In genomic region chr7:19295503-19296185, GRCm38 (mm10) we compare ENCODE assay signal across 8 mouse cellular contexts. TPM values are rescaled to one million over a fixed set of nuclear protein-coding genes. Genes with fewer than 3 reads are reported as not detected.
DNase-seq lines count a peak whose midpoint lies in the region; ATAC-seq lines count a peak whose summit lies in the region.

No protein-coding gene starts in this region.

- H3K36me3 ChIP-seq in forebrain, embryonic 10.5 days (replicated peaks): peaks cover 15% of the 10 kb centered on the region
- no peaks in the 10 kb centered on the region for H3K36me3 ChIP-seq in heart, embryonic 15.5 days
- H3K36me3 ChIP-seq in liver, embryonic 12.5 days: no peaks in the 10 kb centered on the region
- no peaks in the 10 kb centered on the region for H3K36me3 ChIP-seq in stomach, embryonic 15.5 days

- H3K27ac ChIP-seq in forebrain, embryonic 10.5 days: peak overlapping the region; percentile 75
- no peak overlapping the region for H3K27ac ChIP-seq in heart, embryonic 15.5 days
- no peak overlapping the region for H3K27ac ChIP-seq in liver, embryonic 12.5 days
- no peak overlapping the region for H3K27ac ChIP-seq in stomach, embryonic 15.5 days

- no peaks in the 10 kb centered on the region for H3K27me3 ChIP-seq in forebrain, embryonic 10.5 days (ENCODE audit: poor library complexity, severe bottlenecking)
- no peaks in the 10 kb centered on the region for H3K27me3 ChIP-seq in heart, embryonic 15.5 days
- no peaks in the 10 kb centered on the region for H3K27me3 ChIP-seq in liver, embryonic 12.5 days (replicated peaks)
- no peaks in the 10 kb centered on the region for H3K27me3 ChIP-seq in stomach, embryonic 15.5 days (replicated peaks)

- peak overlapping the region; percentile 66 for H3K4me2 ChIP-seq in heart, embryonic 15.5 days
- peak overlapping the region; percentile 71 for H3K4me2 ChIP-seq in liver, embryonic 12.5 days
- H3K4me2 ChIP-seq in stomach, embryonic 15.5 days: peak overlapping the region; percentile 75

- ATAC-seq in CD4-positive, CD25-positive, alpha-beta regulatory T cell, adult 4 months: peak; percentile 80
- peak; percentile 43 for ATAC-seq in heart, embryonic 15.5 days (replicated peaks; ENCODE audit: insufficient number of reproducible peaks, insufficient read depth, low FRiP score, low read depth)
- peak; percentile 35 for ATAC-seq in liver, embryonic 12.5 days
- ATAC-seq in stomach, embryonic 15.5 days (ENCODE audit: insufficient read depth, low FRiP score, low read depth): peak; percentile 64; the same call in 1 of the 2 replicates

- peaks cover 24% of the 10 kb centered on the region for H3K4me1 ChIP-seq in forebrain, embryonic 10.5 days
- H3K4me1 ChIP-seq in heart, embryonic 15.5 days (replicated peaks): peaks cover 17% of the 10 kb centered on the region
- peaks cover 44% of the 10 kb centered on the region for H3K4me1 ChIP-seq in liver, embryonic 12.5 days
- peaks cover 15% of the 10 kb centered on the region for H3K4me1 ChIP-seq in stomach, embryonic 15.5 days

- peak overlapping the region; percentile 50 for H3K4me3 ChIP-seq in forebrain, embryonic 10.5 days
- H3K4me3 ChIP-seq in heart, embryonic 15.5 days: peak overlapping the region; percentile 42
- H3K4me3 ChIP-seq in liver, embryonic 12.5 days: peak overlapping the region; percentile 51
- peak overlapping the region; percentile 38 for H3K4me3 ChIP-seq in stomach, embryonic 15.5 days (replicated peaks)

- peak overlapping the region; percentile 38; the same call in 1 of the 2 replicates for H3K9ac ChIP-seq in heart, embryonic 15.5 days
- peak overlapping the region; percentile 62 for H3K9ac ChIP-seq in liver, embryonic 12.5 days
- no peak overlapping the region for H3K9ac ChIP-seq in stomach, embryonic 15.5 days

- peak; percentile 64 for DNase-seq in c-Kit-negative CD71-positive TER-119-positive erythroid progenitor cells, embryonic 14.5 days (ENCODE audit: low read depth, low spot score)
- DNase-seq in forebrain, embryonic 10.5 days (ENCODE audit: extremely low spot score, low spot score): peak; percentile 94
- DNase-seq in kidney, postnatal 14 days: peak; percentile 97
- DNase-seq in neural tube, embryonic 10.5 days (ENCODE audit: extremely low spot score, low spot score): peak; percentile 98

- H3K9me3 ChIP-seq in forebrain, embryonic 10.5 days: no peaks in the 10 kb centered on the region
- H3K9me3 ChIP-seq in heart, embryonic 15.5 days (replicated peaks): no peaks in the 10 kb centered on the region
- H3K9me3 ChIP-seq in liver, embryonic 12.5 days (replicated peaks): no peaks in the 10 kb centered on the region; the same call in 1 of the 2 replicates
- no peaks in the 10 kb centered on the region for H3K9me3 ChIP-seq in stomach, embryonic 15.5 days

- WGBS in forebrain, embryonic 10.5 days: 17% methylated on average over 22 of the region's 22 CpGs
- 13% methylated on average over 20 of the region's 22 CpGs for WGBS in heart, embryonic 15.5 days
- 11% methylated on average over 22 of the region's 22 CpGs for WGBS in liver, embryonic 12.5 days (ENCODE audit: insufficient replicate concordance)
- WGBS in stomach, embryonic 15.5 days: 14% methylated on average over 22 of the region's 22 CpGs

RNA-seq across cellular contexts. Expression of gene Rtn2, which starts 13.2 kb away (rescaled TPM):
- polyA plus RNA-seq in CD4-positive, CD25-positive, alpha-beta regulatory T cell, adult 4 months (2017; shearing (Covaris generic)): not detected
- 32.1 and 33.1 TPM in 2 replicates for polyA plus RNA-seq in forebrain, embryonic 10.5 days (2016; fragmentation: Nextera tagmentation; extraction: Ambion mirVana)
- polyA plus RNA-seq in heart, embryonic 15.5 days (2015; fragmentation: Nextera tagmentation; extraction: Ambion mirVana): 27.2 TPM in 2 replicates
- polyA plus RNA-seq in liver, embryonic 12.5 days (2016; fragmentation: Nextera tagmentation; extraction: Ambion mirVana): 5.1 and 5.6 TPM in 2 replicates
- 10.6 and 13.9 TPM in 2 replicates for polyA plus RNA-seq in stomach, embryonic 15.5 days (2015; fragmentation: Nextera tagmentation; extraction: Ambion mirVana)

RNA-seq across cellular contexts. Expression of gene Fosb, which starts 14.2 kb away (rescaled TPM):
- polyA plus RNA-seq in CD4-positive, CD25-positive, alpha-beta regulatory T cell, adult 4 months (2017; shearing (Covaris generic)): 1 to 10 TPM in 1 of 2 experiments, under 1 TPM in 1; 0.35 to 2.7 TPM
- polyA plus RNA-seq in forebrain, embryonic 10.5 days (2016; fragmentation: Nextera tagmentation; extraction: Ambion mirVana): 0.10 TPM in 1 of 2 replicates, not detected in the other
- 0.20 and 0.47 TPM in 2 replicates for polyA plus RNA-seq in heart, embryonic 15.5 days (2015; fragmentation: Nextera tagmentation; extraction: Ambion mirVana)
- 0.04 and 0.05 TPM in 2 replicates for polyA plus RNA-seq in liver, embryonic 12.5 days (2016; fragmentation: Nextera tagmentation; extraction: Ambion mirVana)
- polyA plus RNA-seq in stomach, embryonic 15.5 days (2015; fragmentation: Nextera tagmentation; extraction: Ambion mirVana): 0.12 and 0.17 TPM in 2 replicates

RNA-seq across cellular contexts. Expression of gene Ppm1n, which starts 15.8 kb away (rescaled TPM):
- 1 to 10 TPM; 1.7 to 2.1 TPM for polyA plus RNA-seq in CD4-positive, CD25-positive, alpha-beta regulatory T cell, adult 4 months (2017; shearing (Covaris generic))
- polyA plus RNA-seq in forebrain, embryonic 10.5 days (2016; fragmentation: Nextera tagmentation; extraction: Ambion mirVana): 0.41 and 0.51 TPM in 2 replicates
- polyA plus RNA-seq in heart, embryonic 15.5 days (2015; fragmentation: Nextera tagmentation; extraction: Ambion mirVana): 0.11 and 0.16 TPM in 2 replicates
- polyA plus RNA-seq in liver, embryonic 12.5 days (2016; fragmentation: Nextera tagmentation; extraction: Ambion mirVana): not detected in 2 replicates
- 0.21 and 0.33 TPM in 2 replicates for polyA plus RNA-seq in stomach, embryonic 15.5 days (2015; fragmentation: Nextera tagmentation; extraction: Ambion mirVana)

RNA-seq across cellular contexts. Expression of gene Vasp, which starts 24.0 kb away (rescaled TPM):
- 100 to 1,000 TPM in 1 of 2 experiments, 10 to 100 TPM in 1; 52.3 to 109 TPM for polyA plus RNA-seq in CD4-positive, CD25-positive, alpha-beta regulatory T cell, adult 4 months (2017; shearing (Covaris generic))
- polyA plus RNA-seq in forebrain, embryonic 10.5 days (2016; fragmentation: Nextera tagmentation; extraction: Ambion mirVana): 47.4 and 56.9 TPM in 2 replicates
- 81.2 and 81.6 TPM in 2 replicates for polyA plus RNA-seq in heart, embryonic 15.5 days (2015; fragmentation: Nextera tagmentation; extraction: Ambion mirVana)
- polyA plus RNA-seq in liver, embryonic 12.5 days (2016; fragmentation: Nextera tagmentation; extraction: Ambion mirVana): 61.1 and 61.5 TPM in 2 replicates
- 106 and 111 TPM in 2 replicates for polyA plus RNA-seq in stomach, embryonic 15.5 days (2015; fragmentation: Nextera tagmentation; extraction: Ambion mirVana)

RNA-seq across cellular contexts. Expression of gene Ercc1, which starts 48.9 kb away (rescaled TPM):
- 10 to 100 TPM; 71.2 to 78.1 TPM for polyA plus RNA-seq in CD4-positive, CD25-positive, alpha-beta regulatory T cell, adult 4 months (2017; shearing (Covaris generic))
- polyA plus RNA-seq in forebrain, embryonic 10.5 days (2016; fragmentation: Nextera tagmentation; extraction: Ambion mirVana): 95.3 and 96.1 TPM in 2 replicates
- 59.8 and 60.3 TPM in 2 replicates for polyA plus RNA-seq in heart, embryonic 15.5 days (2015; fragmentation: Nextera tagmentation; extraction: Ambion mirVana)
- polyA plus RNA-seq in liver, embryonic 12.5 days (2016; fragmentation: Nextera tagmentation; extraction: Ambion mirVana): 25.8 and 31.5 TPM in 2 replicates
- 63.7 and 66.5 TPM in 2 replicates for polyA plus RNA-seq in stomach, embryonic 15.5 days (2015; fragmentation: Nextera tagmentation; extraction: Ambion mirVana)
